40 mouse cellular contexts compared by ENCODE assay signal in genomic region chr3:151746058-151746457, GRCm38 (mm10). TPM values are rescaled to one million over a fixed set of nuclear protein-coding genes. Genes with fewer than 3 reads are reported as not detected.
"Had no signal": no experiment of that assay in that cellular context is flagged by ENCODE, and none has a peak within 500 bp of the region (broad histone marks: within the 10 kb centered on the region; RNA-seq: fewer than 3 reads in every experiment).

No protein-coding gene starts in this region.

- H3K36me3 ChIP-seq: heart, embryonic 13.5 days; heart, embryonic 15.5 days; hindbrain, embryonic 10.5 days; hindbrain, embryonic 12.5 days; intestine, embryonic 15.5 days; limb, embryonic 13.5 days; limb, embryonic 15.5 days; liver, embryonic 12.5 days had no signal

- H3K9me3 ChIP-seq: heart, embryonic 13.5 days; heart, embryonic 15.5 days; hindbrain, embryonic 10.5 days; hindbrain, embryonic 12.5 days; intestine, embryonic 15.5 days; limb, embryonic 13.5 days; limb, embryonic 15.5 days; liver, embryonic 12.5 days had no signal

- DNase-seq: gastrocnemius, postnatal 14 days; gastrocnemius, postnatal 36 days; heart, adult 2 months; heart, postnatal 4 days; kidney, adult 18-20 months; kidney, adult 8-10 months; kidney, postnatal 10 days; kidney, postnatal 25 days; layer of hippocampus, adult 9-11 months; layer of hippocampus, postnatal 36 days; left cerebral cortex, postnatal 4 days had no signal

- ATAC-seq: hindbrain, embryonic 16.5 days; inflammation-experienced regulatory T-cells, adult 6 months; intestine, embryonic 15.5 days; intestine, postnatal 0 days; liver, embryonic 12.5 days had no signal

- H3K9ac ChIP-seq: heart, embryonic 13.5 days; heart, embryonic 15.5 days; hindbrain, embryonic 12.5 days; hindbrain, embryonic 14.5 days; intestine, embryonic 15.5 days; limb, embryonic 13.5 days; limb, embryonic 15.5 days; liver, embryonic 12.5 days had no signal

- H3K27me3 ChIP-seq: heart, embryonic 13.5 days; heart, embryonic 15.5 days; hindbrain, embryonic 12.5 days; intestine, embryonic 15.5 days; limb, embryonic 13.5 days; limb, embryonic 15.5 days; liver, embryonic 12.5 days had no signal

- H3K4me1 ChIP-seq: heart, embryonic 13.5 days; heart, embryonic 15.5 days; hindbrain, embryonic 10.5 days; hindbrain, embryonic 12.5 days; intestine, embryonic 15.5 days; limb, embryonic 13.5 days; limb, embryonic 15.5 days; liver, embryonic 12.5 days had no signal

- H3K4me3 ChIP-seq: heart, adult 2 months; heart, embryonic 13.5 days; heart, embryonic 15.5 days; hindbrain, embryonic 10.5 days; hindbrain, embryonic 12.5 days; intestine, embryonic 15.5 days; limb, embryonic 13.5 days; limb, embryonic 15.5 days; liver, embryonic 12.5 days had no signal

- H3K27ac ChIP-seq: heart, adult 2 months; heart, embryonic 13.5 days; heart, embryonic 15.5 days; hindbrain, embryonic 10.5 days; hindbrain, embryonic 12.5 days; hindbrain, embryonic 14.5 days; intestine, embryonic 15.5 days; limb, embryonic 13.5 days; limb, embryonic 15.5 days; liver, embryonic 12.5 days had no signal

- H3K4me2 ChIP-seq: heart, embryonic 11.5 days; heart, embryonic 13.5 days; heart, embryonic 15.5 days; hindbrain, embryonic 12.5 days; hindbrain, embryonic 14.5 days; intestine, embryonic 15.5 days; limb, embryonic 13.5 days; limb, embryonic 15.5 days; liver, embryonic 12.5 days had no signal

RNA-seq across cellular contexts. Expression of gene Ifi44, which starts 3.7 kb away (rescaled TPM):
- total RNA-seq: gastrocnemius, adult 18-20 months; gastrocnemius, adult 8-10 months; gastrocnemius, postnatal 14 days; layer of hippocampus, adult 18-20 months; layer of hippocampus, postnatal 14 days; left cerebral cortex, adult 18-20 months; left cerebral cortex, postnatal 10 days; left cerebral cortex, postnatal 25 days; left cerebral cortex, postnatal 4 days had no signal
- polyA plus RNA-seq: hindbrain, embryonic 10.5 days; limb, embryonic 11.5 days; liver, embryonic 12.5 days had no signal

RNA-seq across cellular contexts. Expression of gene Ifi44l, which starts 16.6 kb away (rescaled TPM):
- total RNA-seq: gastrocnemius, adult 18-20 months; gastrocnemius, adult 8-10 months; gastrocnemius, postnatal 14 days; gastrocnemius, postnatal 36 days; heart, adult 2 months; heart, postnatal 25 days; heart, postnatal 4 days; layer of hippocampus, adult 18-20 months; layer of hippocampus, adult 8-10 months; layer of hippocampus, postnatal 14 days; layer of hippocampus, postnatal 36 days; left cerebral cortex, adult 18-20 months; left cerebral cortex, adult 8-10 months; left cerebral cortex, postnatal 10 days; left cerebral cortex, postnatal 25 days; left cerebral cortex, postnatal 4 days; liver, adult 2 months had no signal
- polyA plus RNA-seq: gonadal fat pad, adult 2 months; heart, adult 2 months; heart, embryonic 13.5 days; heart, embryonic 15.5 days; heart, postnatal 0 days; hindbrain, embryonic 10.5 days; hindbrain, embryonic 12.5 days; hindbrain, embryonic 14.5 days; hindbrain, embryonic 16.5 days; intestine, embryonic 15.5 days; intestine, postnatal 0 days; kidney, embryonic 14.5 days; kidney, embryonic 16.5 days; limb, embryonic 11.5 days; limb, embryonic 13.5 days; limb, embryonic 15.5 days; liver, adult 2 months; liver, embryonic 12.5 days had no signal
